Mouse (Mus musculus) testis, adult 2 months (tissue): ENCODE measurements around the gene Bpnt1. TPM values are rescaled to one million over a fixed set of nuclear protein-coding genes. Genes with fewer than 3 reads are reported as not detected.

ENCODE experiments used
- H3K27ac ChIP-seq: fragments of 200-500 bp; 2 replicates; pipeline ENCODE4 v1.5.1; 2012; ENCODE audit warnings: low read depth, low read length; ENCODE audit not compliant: control insufficient read depth, insufficient read depth
- H3K27me3 ChIP-seq: fragments of 200-500 bp; 2 replicates; pipeline ENCODE4 v1.6.1; 2012; ENCODE audit warnings: mild to moderate bottlenecking, low read length, moderate library complexity; ENCODE audit not compliant: control insufficient read depth, insufficient read depth
- H3K36me3 ChIP-seq: fragments of 200-500 bp; 2 replicates; pipeline ENCODE4 v1.6.1; 2012; ENCODE audit warnings: mild to moderate bottlenecking, low read length; ENCODE audit not compliant: control insufficient read depth, insufficient read depth
- H3K4me1 ChIP-seq: fragments of 200-500 bp; 2 replicates; pipeline ENCODE4 v1.6.1; 2012; ENCODE audit warnings: low read length; ENCODE audit not compliant: control insufficient read depth, insufficient read depth
- H3K4me3 ChIP-seq: fragments of 200-500 bp; 2 replicates; pipeline ENCODE4 v1.5.1; 2012; ENCODE audit warnings: low read depth, mild to moderate bottlenecking, low read length, moderate library complexity, mixed read lengths; ENCODE audit not compliant: control insufficient read depth
- CTCF ChIP-seq: fragments of 200-500 bp; IDR thresholded peaks from 2 replicates; pipeline ENCODE4 v1.5.1; 2012; ENCODE audit warnings: low read depth, mild to moderate bottlenecking, inconsistent platforms, low read length, moderate library complexity; ENCODE audit not compliant: control insufficient read depth, insufficient read depth, insufficient replicate concordance
- POLR2A ChIP-seq: fragments of 200-500 bp; IDR thresholded peaks from 2 replicates; pipeline ENCODE4 v1.6.1; 2012; ENCODE audit warnings: low read depth, mild to moderate bottlenecking, inconsistent platforms, low read length, moderate library complexity; ENCODE audit not compliant: control insufficient read depth
- polyA plus RNA-seq: library from polyadenylated mRNA; depleted of rRNA; stranded (reverse); fragments of >200 nt; gene quantifications from 2 replicates; pipeline ENCODE4 v1.2.3, GENCODE M21; 2012

Gene Bpnt1
- polyA plus RNA-seq, 1 experiment, result 24.5 TPM

DNA sequence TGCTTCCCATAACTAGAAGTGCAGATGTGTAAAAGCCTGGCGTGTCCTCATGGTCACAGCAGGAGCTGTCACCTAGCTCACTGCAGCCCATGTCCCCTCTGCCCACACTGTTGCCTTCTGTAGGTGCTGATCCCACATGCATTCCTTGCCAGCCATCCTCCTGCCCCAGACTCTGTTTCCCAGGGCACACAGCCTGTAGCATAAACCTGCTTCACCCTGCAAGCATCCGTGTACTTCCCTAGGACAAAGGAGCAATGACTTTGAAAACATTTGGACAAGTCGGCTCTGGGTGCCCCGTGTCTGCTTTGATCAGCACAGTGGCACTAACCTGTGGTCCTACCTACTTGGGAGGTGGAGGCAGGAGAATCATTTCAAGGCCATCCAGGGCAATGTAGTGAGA lies 18.7 kb downstream of the Bpnt1 start:
- TF ChIP-seq POLR2A (no peak), CTCF (no peak)
- H3K36me3 ChIP-seq, result peaks cover 7% of the 10 kb centered on the region
- no peaks in the 10 kb centered on the region for H3K27me3 ChIP-seq

DNA sequence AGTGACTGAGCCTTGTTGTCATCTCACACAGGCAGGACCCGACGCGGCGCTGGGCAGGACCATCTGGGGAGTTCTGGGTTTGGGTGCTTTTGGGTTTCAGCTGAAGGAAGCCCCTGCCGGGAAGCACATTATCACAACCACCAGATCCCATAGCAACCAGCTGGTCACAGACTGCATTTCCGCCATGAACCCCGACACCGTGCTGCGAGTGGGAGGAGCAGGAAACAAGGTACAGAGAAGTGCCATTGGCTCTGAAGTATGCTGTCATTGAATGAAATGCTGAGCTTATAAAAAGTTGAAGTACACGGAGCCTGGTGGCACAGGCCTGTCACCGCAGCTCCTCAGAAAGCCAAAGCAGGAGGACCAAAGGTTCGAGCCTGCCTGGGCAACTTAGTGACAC lies 20.2 kb downstream of the Bpnt1 start:
- no peak for TF ChIP-seq POLR2A
- no peak for TF ChIP-seq CTCF
- Histone ChIP-seq H3K36me3 (peaks cover 5% of the 10 kb centered on the region; the same call in 1 of the 2 replicates), H3K27ac (no peak overlapping the region), H3K4me1 (no peaks in the 10 kb centered on the region), H3K27me3 (no peaks in the 10 kb centered on the region), H3K4me3 (no peak overlapping the region)

More for the DNA sequence above, 18.7 kb downstream of the Bpnt1 start:
- Histone ChIP-seq H3K4me1 (no peaks in the 10 kb centered on the region), H3K27ac (no peak overlapping the region), H3K4me3 (no peak overlapping the region)

DNA sequence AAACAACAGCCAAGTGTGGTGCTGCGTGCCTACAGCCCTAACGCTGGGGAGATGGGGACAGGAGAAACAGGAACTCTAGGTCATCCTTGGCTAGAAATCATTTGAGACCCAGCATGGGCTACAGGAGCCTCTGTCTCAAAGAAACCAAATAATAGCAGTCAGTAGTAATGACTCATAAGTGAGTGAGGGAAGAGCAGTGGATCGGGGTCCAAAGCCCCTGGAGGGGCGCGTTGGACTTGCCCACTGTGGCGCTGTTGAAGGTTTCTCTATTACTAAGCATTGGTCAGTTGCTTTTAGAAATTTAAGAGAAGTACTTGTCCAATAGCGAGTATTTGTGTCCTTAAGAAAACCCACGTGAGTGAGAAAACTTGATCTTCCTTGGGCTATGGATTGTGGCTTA lies 21.4 kb downstream of the Bpnt1 start:
- Histone ChIP-seq H3K27me3 (no peaks in the 10 kb centered on the region), H3K27ac (no peak overlapping the region), H3K4me3 (no peak overlapping the region), H3K4me1 (no peaks in the 10 kb centered on the region), H3K36me3 (peaks cover 5% of the 10 kb centered on the region; the same call in 1 of the 2 replicates)
- TF ChIP-seq POLR2A (no peak), CTCF (no peak)

DNA sequence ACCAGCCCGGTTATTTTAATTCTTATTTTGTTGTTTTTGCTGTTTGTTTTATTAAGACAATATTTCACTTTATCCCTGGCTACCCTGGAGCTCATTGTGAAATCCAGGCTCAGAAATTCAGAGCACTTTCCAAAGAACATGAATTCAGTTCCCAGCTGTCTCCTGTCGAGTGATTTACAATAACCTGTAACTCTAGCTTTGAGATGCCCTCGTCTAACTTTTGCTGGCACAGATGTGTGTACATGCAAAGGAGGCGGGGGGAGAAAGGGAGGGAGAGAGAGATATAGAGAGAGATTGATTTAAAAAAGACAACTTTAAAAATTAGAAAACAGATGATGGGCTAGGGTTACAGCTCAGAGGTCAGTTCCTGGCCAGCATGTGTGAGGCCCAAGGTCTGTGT lies 22.8 kb downstream of the Bpnt1 start:
- peaks cover 5% of the 10 kb centered on the region; the same call in 1 of the 2 replicates for H3K36me3 ChIP-seq
- H3K4me1 ChIP-seq, result no peaks in the 10 kb centered on the region
- H3K4me3 ChIP-seq, result no peak overlapping the region
- H3K27ac ChIP-seq, result no peak overlapping the region
- TF ChIP-seq POLR2A (no peak), CTCF (no peak)
- no peaks in the 10 kb centered on the region for H3K27me3 ChIP-seq

DNA sequence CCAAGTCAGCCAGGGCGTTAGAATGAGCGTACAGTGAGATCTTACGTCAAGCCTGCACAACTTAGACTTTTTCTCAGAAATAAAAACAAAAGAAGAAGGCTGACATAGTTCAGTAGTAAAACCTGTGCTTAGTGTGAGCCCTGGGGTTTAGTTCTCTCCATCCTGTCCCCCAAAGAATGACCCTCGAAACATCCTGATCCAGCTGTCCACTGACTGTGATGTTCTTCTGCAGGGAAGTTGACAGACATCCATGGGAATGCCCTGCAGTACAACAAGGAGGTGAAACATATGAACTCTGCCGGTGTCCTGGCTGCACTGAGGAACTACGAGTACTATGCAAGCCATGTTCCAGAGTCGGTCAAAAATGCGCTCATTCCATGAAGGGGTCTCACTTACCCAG lies 24.3 kb downstream of the Bpnt1 start:
- H3K36me3 ChIP-seq, result peaks cover 5% of the 10 kb centered on the region; the same call in 1 of the 2 replicates
- H3K27ac ChIP-seq, result no peak overlapping the region
- H3K27me3 ChIP-seq, result no peaks in the 10 kb centered on the region
- no peak overlapping the region for H3K4me3 ChIP-seq
- TF ChIP-seq POLR2A (no peak), CTCF (no peak)
- no peaks in the 10 kb centered on the region for H3K4me1 ChIP-seq

DNA sequence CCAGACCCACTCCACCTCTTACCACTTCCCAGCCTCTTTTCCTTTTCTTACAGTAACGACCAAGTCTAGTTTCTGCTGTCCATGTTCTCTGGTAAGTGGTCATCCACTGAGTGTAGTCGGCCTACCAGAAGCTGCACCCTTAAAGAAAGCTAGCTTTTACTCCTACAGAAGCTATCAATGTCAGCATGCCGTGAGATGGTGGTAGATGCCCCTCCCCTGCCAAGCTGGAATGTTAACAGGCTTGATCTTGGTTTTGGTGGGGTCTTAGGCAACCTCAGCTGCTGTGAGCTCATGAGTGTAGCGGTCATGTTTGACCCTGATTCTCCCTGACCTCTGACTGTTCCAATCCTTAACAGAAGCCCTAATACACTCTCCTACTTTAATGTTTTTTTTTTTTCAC lies 26.3 kb downstream of the Bpnt1 start:
- no peak overlapping the region for H3K4me3 ChIP-seq
- no peaks in the 10 kb centered on the region for H3K4me1 ChIP-seq
- peaks cover under 1% of the 10 kb centered on the region; the same call in 1 of the 2 replicates for H3K36me3 ChIP-seq
- no peaks in the 10 kb centered on the region for H3K27me3 ChIP-seq
- TF ChIP-seq CTCF (no peak), POLR2A (no peak)
- H3K27ac ChIP-seq, result no peak overlapping the region

DNA sequence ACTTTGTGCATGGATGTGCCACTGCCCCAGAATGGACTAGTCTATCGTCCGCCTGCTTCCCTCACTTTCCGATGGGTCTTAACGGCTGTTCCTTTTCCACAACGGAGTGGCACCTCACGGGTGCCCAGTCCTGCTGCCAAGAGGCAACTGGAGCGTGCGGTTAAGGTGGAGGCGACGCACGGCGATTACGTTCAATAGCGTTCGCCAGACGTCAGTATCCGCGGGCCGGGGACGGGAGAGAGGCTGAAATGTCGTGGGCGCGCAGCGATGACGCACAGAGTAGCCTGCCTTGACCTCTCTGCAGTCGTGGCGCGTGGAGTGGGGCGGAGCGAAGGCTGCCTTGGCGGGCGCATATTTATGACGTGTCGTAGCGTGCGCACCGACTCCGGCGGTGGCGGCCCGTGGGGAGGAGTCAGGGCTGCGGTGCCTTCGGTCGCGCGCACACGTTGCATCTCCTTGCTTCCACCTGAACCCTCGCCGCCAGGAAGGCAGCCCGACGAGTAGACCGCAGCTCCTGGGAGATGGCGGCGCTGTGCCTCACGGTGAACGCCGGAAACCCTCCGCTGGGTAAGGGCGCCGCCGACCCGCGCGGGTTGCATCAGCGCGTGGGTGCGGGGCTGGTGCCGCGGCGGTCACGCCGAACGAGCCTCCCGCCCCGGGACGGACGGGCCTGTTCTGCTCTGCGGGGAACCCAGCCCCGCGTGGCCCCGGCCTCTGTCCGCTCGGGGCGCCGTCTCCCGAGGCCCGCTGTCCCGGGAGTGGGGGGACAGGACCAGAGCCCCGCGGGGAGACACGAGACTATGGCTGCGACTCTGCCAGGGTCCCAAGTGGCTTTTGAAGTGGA lies 30.9 kb downstream of the Bpnt1 start, which contains the start of gene Eprs:
TSS of gene Eprs (plus strand) at position 368 of the 844 bp plus-strand sequence.
- Histone ChIP-seq H3K27ac (peak within 1 kb of the TSS; percentile 89), H3K27me3 (no peaks in the 10 kb centered on the region), H3K36me3 (no peaks in the 10 kb centered on the region), H3K4me3 (peak within 1 kb of the TSS; percentile 98), H3K4me1 (peaks cover 4% of the 10 kb centered on the region)
- peak; percentile 86 for TF ChIP-seq POLR2A
- no peak for TF ChIP-seq CTCF
